Mouse (Mus musculus): Measurements from ENCODE around the gene 6430571L13Rik. TPM values are rescaled to one million over a fixed set of nuclear protein-coding genes. Genes with fewer than 3 reads are reported as not detected.
A peak's percentile ranks its signal among the peaks of the same experiment; 100 is the strongest.

Gene 6430571L13Rik
- polyA plus RNA-seq (2015; fragmentation: Nextera tagmentation; extraction: Ambion mirVana) = 7.8 and 9.1 TPM in 2 replicates

GRCm38 (mm10) chr9:107340267-107340859 is at the start of gene 6430571L13Rik:
Gene 6430571L13Rik (plus strand): TSS chr9:107340602.
- Histone ChIP-seq H3K9me3 (replicated peaks) (no peaks in the 10 kb centered on the region), H3K4me1 (peaks cover 49% of the 10 kb centered on the region), H3K36me3 (no peaks in the 10 kb centered on the region), H3K27ac (replicated peaks) (peak within 1 kb of the TSS; percentile 76), H3K4me2 (peak within 1 kb of the TSS; percentile 75), H3K9ac (replicated peaks) (peak within 1 kb of the TSS; percentile 75), H3K27me3 (replicated peaks) (no peaks in the 10 kb centered on the region), H3K4me3 (replicated peaks) (peak within 1 kb of the TSS; percentile 67)
- WGBS = under 1% methylated on average over 34 of the region's 34 CpGs
- peak; percentile 92 for ATAC-seq (ENCODE audit: low FRiP score)

- 29% methylated on average over 10 of the region's 10 CpGs for WGBS
- peak; percentile 50; the same call in 1 of the 2 replicates for ATAC-seq (ENCODE audit: low FRiP score)
Measured at GRCm38 (mm10) chr9:107290897-107291296, 49.5 kb upstream of the 6430571L13Rik start.

GRCm38 (mm10) chr9:107294249-107294648 is 46.2 kb upstream of the 6430571L13Rik start:
- Histone ChIP-seq H3K27ac (replicated peaks) (no peak overlapping the region), H3K4me1 (peaks cover 35% of the 10 kb centered on the region), H3K27me3 (replicated peaks) (peaks cover 31% of the 10 kb centered on the region), H3K9ac (replicated peaks) (no peak overlapping the region), H3K4me2 (no peak overlapping the region), H3K4me3 (replicated peaks) (no peak overlapping the region), H3K9me3 (replicated peaks) (no peaks in the 10 kb centered on the region), H3K36me3 (no peaks in the 10 kb centered on the region)
- WGBS = 4% methylated on average over 6 of the region's 6 CpGs
- ATAC-seq (ENCODE audit: low FRiP score) = no peak

More at GRCm38 (mm10) chr9:107290897-107291296, 49.5 kb upstream of the 6430571L13Rik start:
- no peaks in the 10 kb centered on the region for H3K9me3 ChIP-seq (replicated peaks)
- H3K4me1 ChIP-seq = peaks cover 15% of the 10 kb centered on the region
- no peak overlapping the region for H3K9ac ChIP-seq (replicated peaks)
- H3K36me3 ChIP-seq = no peaks in the 10 kb centered on the region
- H3K27ac ChIP-seq (replicated peaks) = no peak overlapping the region
- H3K4me2 ChIP-seq = no peak overlapping the region
- no peak overlapping the region for H3K4me3 ChIP-seq (replicated peaks)
- peaks cover 43% of the 10 kb centered on the region for H3K27me3 ChIP-seq (replicated peaks)

- H3K27me3 ChIP-seq (replicated peaks) = peaks cover 22% of the 10 kb centered on the region
- H3K27ac ChIP-seq (replicated peaks) = no peak overlapping the region
- ATAC-seq (ENCODE audit: low FRiP score) = no peak
- peak overlapping the region; percentile 56; the same call in 1 of the 2 replicates for H3K4me3 ChIP-seq (replicated peaks)
- H3K9me3 ChIP-seq (replicated peaks) = no peaks in the 10 kb centered on the region
- peaks cover 25% of the 10 kb centered on the region for H3K4me1 ChIP-seq
- 87% methylated on average over 4 of the region's 4 CpGs for WGBS
- H3K36me3 ChIP-seq = peaks cover 4% of the 10 kb centered on the region; the same call in 1 of the 2 replicates
- peak overlapping the region; percentile 92; the same call in 1 of the 2 replicates for H3K4me2 ChIP-seq
- no peak overlapping the region for H3K9ac ChIP-seq (replicated peaks)
Measured at GRCm38 (mm10) chr9:107295616-107296015, 44.8 kb upstream of the 6430571L13Rik start.

GRCm38 (mm10) chr9:107296016-107296040 is 44.6 kb upstream of the 6430571L13Rik start, which contains the start of gene Cish:
Gene Cish (plus strand): TSS chr9:107296026.
- Histone ChIP-seq H3K27me3 (replicated peaks) (peaks cover 22% of the 10 kb centered on the region), H3K27ac (replicated peaks) (peak within 1 kb of the TSS; percentile 54; the same call in 1 of the 2 replicates), H3K36me3 (peaks cover 6% of the 10 kb centered on the region), H3K9ac (replicated peaks) (peak within 1 kb of the TSS; percentile 73), H3K4me2 (peak within 1 kb of the TSS; percentile 92), H3K4me3 (replicated peaks) (peak within 1 kb of the TSS; percentile 56), H3K4me1 (peaks cover 25% of the 10 kb centered on the region), H3K9me3 (replicated peaks) (no peaks in the 10 kb centered on the region)
- ATAC-seq (ENCODE audit: low FRiP score) = no peak

- H3K27ac ChIP-seq (replicated peaks) = no peak overlapping the region
- peaks cover 9% of the 10 kb centered on the region for H3K36me3 ChIP-seq
- H3K27me3 ChIP-seq (replicated peaks) = peaks cover 22% of the 10 kb centered on the region
- H3K4me1 ChIP-seq = peaks cover 25% of the 10 kb centered on the region
- ATAC-seq (ENCODE audit: low FRiP score) = peak; percentile 32; the same call in 1 of the 2 replicates
- H3K9me3 ChIP-seq (replicated peaks) = no peaks in the 10 kb centered on the region
- H3K4me3 ChIP-seq (replicated peaks) = peak overlapping the region; percentile 56
- WGBS = 9% methylated on average over 14 of the region's 14 CpGs
- H3K4me2 ChIP-seq = peak overlapping the region; percentile 92
- peak overlapping the region; percentile 40 for H3K9ac ChIP-seq (replicated peaks)
Measured at GRCm38 (mm10) chr9:107296041-107296440, 44.4 kb upstream of the 6430571L13Rik start.

- ATAC-seq (ENCODE audit: low FRiP score) = peak; percentile 97
- H3K9me3 ChIP-seq (replicated peaks) = no peaks in the 10 kb centered on the region
- WGBS = 0% methylated on average over 31 of the region's 31 CpGs
- peak overlapping the region; percentile 92 for H3K4me2 ChIP-seq
- H3K36me3 ChIP-seq = peaks cover 14% of the 10 kb centered on the region
- peak overlapping the region; percentile 73 for H3K9ac ChIP-seq (replicated peaks)
- H3K27me3 ChIP-seq (replicated peaks) = peaks cover 21% of the 10 kb centered on the region
- peak overlapping the region; percentile 56 for H3K4me3 ChIP-seq (replicated peaks)
- peaks cover 25% of the 10 kb centered on the region for H3K4me1 ChIP-seq
- H3K27ac ChIP-seq (replicated peaks) = peak overlapping the region; percentile 54; the same call in 1 of the 2 replicates
Measured at GRCm38 (mm10) chr9:107296501-107296965, 43.9 kb upstream of the 6430571L13Rik start.

GRCm38 (mm10) chr9:107297059-107297458 is 43.3 kb upstream of the 6430571L13Rik start:
- Histone ChIP-seq H3K27ac (replicated peaks) (0 out of 2 replicates have a peak overlapping the region, but pooled peaks have one; percentile 54), H3K4me2 (peak overlapping the region; percentile 92), H3K4me1 (peaks cover 25% of the 10 kb centered on the region), H3K9me3 (replicated peaks) (no peaks in the 10 kb centered on the region), H3K9ac (replicated peaks) (peak overlapping the region; percentile 73), H3K36me3 (peaks cover 18% of the 10 kb centered on the region), H3K27me3 (replicated peaks) (peaks cover 16% of the 10 kb centered on the region; the same call in 1 of the 2 replicates), H3K4me3 (replicated peaks) (peak overlapping the region; percentile 56)
- ATAC-seq (ENCODE audit: low FRiP score) = no peak; the same call in 1 of the 2 replicates
- WGBS = 13% methylated on average over 16 of the region's 16 CpGs

- peak overlapping the region; percentile 73; the same call in 1 of the 2 replicates for H3K9ac ChIP-seq (replicated peaks)
Measured at GRCm38 (mm10) chr9:107297658-107298057, 42.7 kb upstream of the 6430571L13Rik start.

GRCm38 (mm10) chr9:107298059-107298780 is 42.2 kb upstream of the 6430571L13Rik start:
- 88% methylated on average over 8 of the region's 8 CpGs for WGBS
- H3K4me3 ChIP-seq (replicated peaks) = peak overlapping the region; percentile 56; the same call in 1 of the 2 replicates

More at GRCm38 (mm10) chr9:107297658-107298057, 42.7 kb upstream of the 6430571L13Rik start:
- H3K4me2 ChIP-seq = peak overlapping the region; percentile 92
- H3K4me3 ChIP-seq (replicated peaks) = peak overlapping the region; percentile 56
- H3K27ac ChIP-seq (replicated peaks) = no peak overlapping the region
- H3K9me3 ChIP-seq (replicated peaks) = no peaks in the 10 kb centered on the region
- H3K36me3 ChIP-seq = peaks cover 23% of the 10 kb centered on the region
- ATAC-seq (ENCODE audit: low FRiP score) = no peak
- 90% methylated on average over 4 of the region's 4 CpGs for whole genome bisulfite sequencing
- H3K4me1 ChIP-seq = peaks cover 25% of the 10 kb centered on the region
- H3K27me3 ChIP-seq (replicated peaks) = peaks cover 12% of the 10 kb centered on the region; the same call in 1 of the 2 replicates

GRCm38 (mm10) chr9:107298876-107299275 is 41.5 kb upstream of the 6430571L13Rik start:
- Histone ChIP-seq H3K9me3 (replicated peaks) (no peaks in the 10 kb centered on the region), H3K27ac (replicated peaks) (no peak overlapping the region), H3K4me2 (no peak overlapping the region), H3K4me1 (peaks cover 25% of the 10 kb centered on the region), H3K9ac (replicated peaks) (no peak overlapping the region), H3K36me3 (peaks cover 23% of the 10 kb centered on the region), H3K27me3 (replicated peaks) (peaks cover 7% of the 10 kb centered on the region; the same call in 1 of the 2 replicates), H3K4me3 (replicated peaks) (no peak overlapping the region)
- ATAC-seq (ENCODE audit: low FRiP score) = no peak
- WGBS = 91% methylated on average over 6 of the region's 6 CpGs

More at GRCm38 (mm10) chr9:107298059-107298780, 42.2 kb upstream of the 6430571L13Rik start:
- H3K4me1 ChIP-seq = peaks cover 25% of the 10 kb centered on the region
- peaks cover 23% of the 10 kb centered on the region for H3K36me3 ChIP-seq
- H3K27me3 ChIP-seq (replicated peaks) = peaks cover 8% of the 10 kb centered on the region; the same call in 1 of the 2 replicates
- ATAC-seq (ENCODE audit: low FRiP score) = no peak
- no peak overlapping the region for H3K9ac ChIP-seq (replicated peaks)
- peak overlapping the region; percentile 92 for H3K4me2 ChIP-seq
- no peaks in the 10 kb centered on the region for H3K9me3 ChIP-seq (replicated peaks)
- no peak overlapping the region for H3K27ac ChIP-seq (replicated peaks)

Measured in neural tube, embryonic 15.5 days (tissue).